Mouse (Mus musculus) spleen, embryonic (tissue): ENCODE results near the gene Cct2.
"Not testable (repeated sequence)": the region's sequence is repeated elsewhere in the genome, so short reads cannot be mapped to it uniquely, and the experiment has no call there.

ENCODE experiments used
- CTCF ChIA-PET: fragments of 350-600 bp; sonication (Branson Sonifier 250); formaldehyde crosslinking; loops from one replicate; lab custom pipeline; 2022; lab: Charles Lee

The Cct2 gene

DNA sequence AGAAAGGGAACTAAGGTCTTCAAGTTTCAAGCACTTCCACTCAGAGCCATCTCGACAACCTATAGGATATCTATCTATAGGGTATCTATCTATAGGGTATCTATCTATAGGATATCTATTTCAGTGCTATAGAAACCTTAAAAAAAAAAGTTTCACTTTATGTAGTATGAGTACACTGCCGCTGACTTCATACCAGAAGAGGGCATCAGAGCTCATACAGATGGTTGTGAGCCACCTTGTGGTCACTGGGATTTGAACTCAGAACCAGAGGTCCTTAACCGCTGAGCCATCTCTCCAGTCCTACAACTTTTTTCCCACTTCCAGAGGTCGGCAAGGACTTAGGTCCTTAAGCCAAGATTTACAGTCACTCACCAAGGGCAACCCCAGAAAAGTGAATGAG is 7.9 kb downstream of the Cct2 start:
- CTCF ChIA-PET, result interaction anchor here (0.6 kb wide), 1 partner anchor 245 kb away, joined by 14 read pairs; no protein-coding TSS in a partner anchor

GRCm38 (mm10) chr10:117049961-117050597 is 13.5 kb downstream of the Cct2 start:
- CTCF ChIA-PET, result no interaction called here

DNA sequence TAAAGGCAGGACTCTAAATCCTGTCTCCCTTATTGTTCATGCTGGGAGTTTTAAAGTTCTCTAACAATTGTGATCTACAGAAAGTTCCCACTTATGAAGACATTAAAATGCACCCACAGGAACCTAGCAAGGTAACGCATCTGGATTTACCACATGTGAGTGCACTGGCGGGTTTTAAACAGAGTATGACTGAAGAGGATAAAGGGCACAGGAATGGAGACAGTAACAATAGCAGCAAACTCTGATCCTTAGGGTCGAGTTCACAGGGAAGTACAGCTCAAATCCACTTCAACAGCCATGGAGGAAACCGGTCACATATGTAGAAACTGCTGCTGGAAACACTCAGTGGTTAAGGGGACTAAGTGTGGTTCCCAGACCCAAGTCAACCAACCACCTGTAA is 14.4 kb downstream of the Cct2 start:
- CTCF ChIA-PET, result no interaction called here

- CTCF ChIA-PET, result no interaction called here
Observed at GRCm38 (mm10) chr10:117045175-117046056, 18.2 kb downstream of the Cct2 start, which contains the start of gene Lrrc10. Gene Lrrc10, plus strand, starts transcription at chr10:117045341.

- CTCF ChIA-PET, result not testable (repeated sequence)
Observed at GRCm38 (mm10) chr10:117043497-117044166, 20.0 kb downstream of the Cct2 start.

DNA sequence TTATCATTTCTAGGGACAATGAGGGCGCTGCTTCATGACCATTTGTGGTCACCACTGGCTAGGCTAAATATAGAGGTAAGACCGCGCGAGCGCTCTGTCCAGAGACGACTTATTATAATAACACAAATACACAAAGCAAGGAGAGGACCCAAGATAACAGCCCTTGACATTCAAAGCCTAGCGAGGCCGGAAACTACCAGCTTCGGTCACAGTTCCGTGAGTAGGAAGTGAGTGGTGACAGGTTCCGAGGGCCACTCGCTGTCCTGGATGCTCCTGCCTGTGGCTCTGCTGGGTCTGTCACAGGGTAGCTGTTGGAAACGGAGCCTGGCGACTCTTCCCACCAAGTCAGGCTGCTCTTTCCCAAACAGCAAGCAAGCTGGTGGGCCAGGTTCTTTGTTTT is 21.3 kb downstream of the Cct2 start:
- CTCF ChIA-PET, result no interaction called here

GRCm38 (mm10) chr10:117040355-117040754 is 23.3 kb downstream of the Cct2 start:
- CTCF ChIA-PET, result no interaction called here

DNA sequence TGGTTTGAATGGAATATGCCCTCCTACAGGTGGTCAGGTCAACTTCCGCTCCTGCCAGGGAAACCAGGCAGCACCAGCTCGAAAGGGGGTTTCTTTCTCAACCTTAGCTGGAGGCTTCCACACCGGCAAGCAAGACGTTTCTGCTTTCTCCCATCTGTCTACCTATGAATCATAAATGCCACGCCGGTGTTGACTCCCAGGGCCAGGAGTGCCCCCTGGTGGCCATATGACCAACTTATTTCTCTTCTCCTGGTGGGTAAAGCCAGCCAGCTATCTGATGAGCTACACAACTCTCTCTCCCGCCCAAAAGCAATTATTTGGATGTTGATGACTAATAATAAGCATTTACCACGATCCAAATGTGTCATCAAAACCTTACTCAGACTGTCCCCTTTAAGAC is 29.8 kb downstream of the Cct2 start:
- CTCF ChIA-PET, result no interaction called here

- CTCF ChIA-PET, result no interaction called here
Observed at GRCm38 (mm10) chr10:117031160-117031559, 32.5 kb downstream of the Cct2 start.

- CTCF ChIA-PET, result interaction anchor here (0.6 kb wide), 1 partner anchor 825 kb away, joined by 3 read pairs; no protein-coding TSS in a partner anchor
Observed at GRCm38 (mm10) chr10:117026176-117026575, 37.4 kb downstream of the Cct2 start.

- CTCF ChIA-PET, result not testable (repeated sequence)
Observed at GRCm38 (mm10) chr10:117025776-117026175, 37.8 kb downstream of the Cct2 start.

GRCm38 (mm10) chr10:117023693-117024092 is 39.9 kb downstream of the Cct2 start:
- CTCF ChIA-PET, result no interaction called here

- CTCF ChIA-PET, result no interaction called here
Observed at GRCm38 (mm10) chr10:117021020-117021754, 42.4 kb downstream of the Cct2 start.

DNA sequence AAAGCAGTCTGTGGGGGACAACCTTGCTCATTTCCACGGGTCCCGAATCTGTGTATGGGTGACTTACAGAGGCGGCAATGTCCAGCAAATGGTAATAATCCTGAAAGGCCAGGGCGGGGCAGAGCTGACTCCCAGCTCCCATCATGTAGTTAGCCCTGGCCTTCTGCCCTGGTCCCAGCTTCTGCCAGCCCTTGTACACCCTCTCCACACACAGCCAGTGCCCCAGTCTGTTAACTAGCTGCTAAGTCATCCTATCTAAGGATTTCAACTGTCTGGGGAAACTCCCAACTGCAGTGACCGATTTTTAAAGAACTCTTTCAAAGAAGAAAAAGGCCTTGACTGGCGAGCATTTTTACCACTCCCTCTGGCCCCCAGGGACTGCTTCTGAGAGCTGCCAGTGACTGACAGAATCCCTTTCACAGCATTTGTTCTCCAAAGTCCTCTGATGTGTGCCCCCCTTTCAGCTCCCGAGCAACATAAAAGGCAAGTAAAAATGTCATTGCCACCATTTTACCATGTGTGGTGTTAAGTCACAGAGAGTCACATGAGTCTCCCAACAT is 45.3 kb downstream of the Cct2 start:
- CTCF ChIA-PET, result no interaction called here

DNA sequence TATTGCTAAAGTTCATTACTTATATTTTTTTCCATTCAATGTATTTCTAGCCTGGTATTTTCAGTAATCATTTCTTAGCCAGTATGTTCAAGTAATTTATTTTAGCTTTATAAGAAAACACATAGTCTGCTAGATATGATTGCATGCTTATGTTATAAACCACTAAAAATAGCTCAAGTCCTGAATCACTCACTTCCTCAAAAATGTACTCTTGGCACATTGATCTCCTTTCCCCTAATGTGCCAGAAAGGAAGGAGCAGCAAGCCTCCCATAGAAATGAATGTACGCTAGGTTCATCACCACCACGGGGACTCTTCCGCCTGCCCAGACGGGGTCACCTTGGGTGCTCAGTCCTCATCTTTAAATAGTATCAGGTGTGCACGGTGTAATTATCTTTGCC is 49.0 kb downstream of the Cct2 start:
- CTCF ChIA-PET, result no interaction called here

GRCm38 (mm10) chr10:117013689-117014390 is 49.8 kb downstream of the Cct2 start:
- CTCF ChIA-PET, result no interaction called here

DNA sequence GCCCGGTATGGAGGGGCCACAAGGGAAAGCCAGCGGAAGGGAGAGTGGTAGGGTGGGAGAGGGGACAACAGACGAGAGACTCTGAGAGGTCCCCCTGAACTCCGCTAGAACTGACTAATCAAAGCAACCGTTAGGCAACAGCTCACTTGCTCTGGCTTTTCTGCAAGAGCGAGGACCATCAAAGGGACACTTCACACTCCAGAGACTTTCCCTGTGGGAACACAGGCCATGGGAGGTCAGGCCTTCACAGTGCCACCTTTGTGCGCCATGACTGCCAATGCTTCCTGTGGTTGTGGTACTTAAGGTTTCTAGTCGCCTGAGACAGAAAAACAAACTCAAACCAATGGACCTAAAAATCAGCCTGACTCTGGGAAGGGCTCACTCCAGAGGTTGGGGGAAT is 52.6 kb downstream of the Cct2 start:
- CTCF ChIA-PET, result no interaction called here

DNA sequence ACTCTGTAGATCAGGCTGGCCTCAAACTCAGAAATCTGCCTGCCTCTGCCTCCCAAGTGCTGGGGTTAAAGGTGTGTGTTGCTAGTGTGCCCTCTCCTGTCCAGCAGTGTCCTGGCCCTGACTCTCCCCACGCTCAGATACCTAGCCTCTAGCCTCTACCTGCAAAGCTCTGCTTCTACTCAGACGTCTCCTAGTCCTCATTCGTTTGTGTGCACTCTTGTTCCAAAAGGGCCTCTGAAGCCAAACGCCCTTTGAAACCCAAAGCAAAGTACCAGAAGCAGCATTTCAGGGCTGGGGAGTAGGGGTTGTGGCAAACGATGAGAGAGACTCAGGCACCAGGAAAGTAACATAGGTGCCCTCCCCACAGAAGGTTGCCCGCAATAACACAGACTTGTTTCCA is 53.9 kb downstream of the Cct2 start:
- CTCF ChIA-PET, result no interaction called here

DNA sequence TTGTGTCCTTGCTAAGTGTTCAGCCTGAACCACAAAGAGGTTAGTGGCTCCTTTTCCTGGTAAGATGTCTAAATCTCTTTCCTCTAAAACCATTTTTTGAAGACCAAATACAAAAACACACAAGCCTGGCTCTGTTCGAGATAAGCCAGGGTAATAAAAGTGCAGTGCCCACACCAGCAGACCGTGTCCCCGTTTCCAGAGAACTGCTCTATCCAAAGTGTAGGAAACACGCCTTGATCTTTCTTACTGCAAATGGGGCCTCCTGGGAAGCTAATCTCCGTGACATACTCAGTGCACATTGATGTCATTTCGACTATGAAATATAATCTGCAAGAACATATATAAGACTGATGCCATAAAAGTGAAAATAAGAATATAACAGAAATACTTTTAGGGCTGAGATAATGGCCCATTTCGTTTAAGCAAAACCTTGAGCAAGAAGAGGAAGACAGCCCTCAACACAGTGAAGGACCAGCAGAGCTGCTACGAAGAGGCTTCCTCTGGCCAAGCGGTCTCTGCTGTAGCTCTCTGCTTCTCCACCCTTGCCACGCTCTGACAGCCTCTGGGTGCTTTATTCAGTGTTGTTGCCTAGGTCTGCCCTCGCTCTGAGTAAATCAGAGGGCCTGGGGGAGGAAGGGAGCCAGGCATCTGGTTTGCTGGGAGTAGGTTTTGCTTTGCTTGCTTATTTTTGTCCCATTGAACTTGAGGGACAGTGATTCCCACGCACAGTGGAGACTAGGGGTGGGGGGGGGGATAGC is 57.7 kb downstream of the Cct2 start:
- CTCF ChIA-PET, result interaction anchor here (0.6 kb wide), 1 partner anchor 810 kb away, joined by 3 read pairs; no protein-coding TSS in a partner anchor

GRCm38 (mm10) chr10:117004695-117005094 is 58.9 kb downstream of the Cct2 start:
- CTCF ChIA-PET, result no interaction called here
